Mouse (Mus musculus) testis, adult 2 months (tissue): ENCODE measurements at regions not wholly inside any gene's neighbourhood (a gene's known extent, or its start where the extent isn't known, plus 50 kb on each side); places are given as distances from the start of the nearest gene placed in this dataset.

Source experiments
- CTCF ChIP-seq: fragments of 200-500 bp; IDR thresholded peaks from 2 replicates; pipeline ENCODE4 v1.5.1; 2012; ENCODE audit warnings: low read depth, mild to moderate bottlenecking, inconsistent platforms, low read length, moderate library complexity; ENCODE audit not compliant: control insufficient read depth, insufficient read depth, insufficient replicate concordance
- POLR2A ChIP-seq: fragments of 200-500 bp; IDR thresholded peaks from 2 replicates; pipeline ENCODE4 v1.6.1; 2012; ENCODE audit warnings: low read depth, mild to moderate bottlenecking, inconsistent platforms, low read length, moderate library complexity; ENCODE audit not compliant: control insufficient read depth

- TF ChIP-seq CTCF (no peak), POLR2A (no peak)
Measured at GRCm38 (mm10) chr1:61359011-61359930, 279.4 kb upstream of the Pard3b start.
